18 mouse cellular contexts compared by ENCODE assay signal in the genomic region with DNA sequence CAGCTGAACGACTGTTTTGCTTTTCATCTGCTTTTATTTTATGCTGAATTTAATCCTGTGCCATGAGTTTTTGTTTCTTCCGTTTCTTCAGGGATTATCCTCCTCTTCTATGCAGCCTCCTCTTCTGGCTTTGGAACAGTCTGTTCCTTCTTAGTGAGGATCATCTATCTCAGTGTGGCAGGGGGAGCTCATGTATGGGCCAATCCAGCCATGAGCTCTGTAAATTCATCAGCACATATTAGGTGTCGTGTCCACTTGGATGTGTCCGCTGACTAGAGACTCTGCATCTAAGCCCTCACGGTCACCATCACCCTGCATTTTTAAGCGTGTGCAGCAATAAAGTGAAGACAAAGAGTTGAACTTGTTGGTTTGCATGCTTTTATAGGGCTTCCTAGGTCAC.
"Had no signal": no experiment of that assay in that cellular context is flagged by ENCODE, and none has a peak within 500 bp of the region (broad histone marks: within the 10 kb centered on the region; RNA-seq: fewer than 3 reads in every experiment).

No protein-coding gene starts in this region.

- H3K4me2 ChIP-seq: kidney, embryonic 15.5 days; liver, embryonic 13.5 days; midbrain, embryonic 11.5 days; midbrain, embryonic 15.5 days; neural tube, embryonic 13.5 days; stomach, embryonic 15.5 days had no signal

- H3K4me3 ChIP-seq: kidney, embryonic 15.5 days; left cerebral cortex, adult 2 months; liver, embryonic 13.5 days; midbrain, embryonic 15.5 days; myocyte; neural tube, embryonic 13.5 days; stomach, embryonic 15.5 days had no signal

- DNase-seq: kidney, adult 8-10 months; kidney, postnatal 36 days; layer of hippocampus, postnatal 36 days; liver, embryonic 13.5 days; lung, adult 2 months; lung, postnatal 14 days; lung, postnatal 4 days; right cerebral cortex, adult 18-20 months; right cerebral cortex, postnatal 14 days; spleen, adult 18-20 months; thymus, postnatal 25 days had no signal

- H3K36me3 ChIP-seq: liver, embryonic 13.5 days; midbrain, embryonic 15.5 days; stomach, embryonic 15.5 days had no signal

- H3K27ac ChIP-seq: kidney, embryonic 15.5 days; left cerebral cortex, adult 2 months; liver, embryonic 13.5 days; midbrain, embryonic 15.5 days; neural tube, embryonic 13.5 days; stomach, embryonic 15.5 days had no signal

- H3K9ac ChIP-seq: kidney, embryonic 15.5 days; liver, embryonic 13.5 days; midbrain, embryonic 15.5 days; neural tube, embryonic 13.5 days; stomach, embryonic 15.5 days had no signal

- H3K9me3 ChIP-seq: liver, embryonic 13.5 days; midbrain, embryonic 15.5 days; stomach, embryonic 15.5 days had no signal

- ATAC-seq: midbrain, embryonic 15.5 days had no signal

- H3K4me1 ChIP-seq: liver, embryonic 13.5 days had no signal

- H3K27me3 ChIP-seq: kidney, embryonic 15.5 days; liver, embryonic 13.5 days; midbrain, embryonic 15.5 days; neural tube, embryonic 13.5 days; stomach, embryonic 15.5 days had no signal
